Mouse (Mus musculus): ENCODE data around the gene Dio2. TPM values are rescaled to one million over a fixed set of nuclear protein-coding genes. Genes with fewer than 3 reads are reported as not detected.

Dio2 gene
- 0.21 TPM in 1 of 3 replicates, not detected in the others for total RNA-seq (2017)

- no peak for ATAC-seq (replicated peaks; ENCODE audit: insufficient number of reproducible peaks, low FRiP score, low TSS enrichment, poor library complexity, severe bottlenecking)
These were observed at the start of gene Dio2 for GRCm38 (mm10) chr12:90738388-90739223. Gene Dio2, minus strand, starts transcription at chr12:90738438.

- ATAC-seq (replicated peaks; ENCODE audit: insufficient number of reproducible peaks, low FRiP score, low TSS enrichment, poor library complexity, severe bottlenecking): no peak
These were observed 43.2 kb upstream of the Dio2 start for GRCm38 (mm10) chr12:90781438-90781837.

GRCm38 (mm10) chr12:90744752-90745151 lies 6.5 kb upstream of the Dio2 start:
- no peak for ATAC-seq (replicated peaks; ENCODE audit: insufficient number of reproducible peaks, low FRiP score, low TSS enrichment, poor library complexity, severe bottlenecking)

- no peak for ATAC-seq (replicated peaks; ENCODE audit: insufficient number of reproducible peaks, low FRiP score, low TSS enrichment, poor library complexity, severe bottlenecking)
These were observed 5.4 kb upstream of the Dio2 start for GRCm38 (mm10) chr12:90743633-90744032.

GRCm38 (mm10) chr12:90740468-90740867 lies 2.2 kb upstream of the Dio2 start:
- 0 out of 2 replicates have a peak, but pooled peaks have one; percentile 34 for ATAC-seq (replicated peaks; ENCODE audit: insufficient number of reproducible peaks, low FRiP score, low TSS enrichment, poor library complexity, severe bottlenecking)

- ATAC-seq (replicated peaks; ENCODE audit: insufficient number of reproducible peaks, low FRiP score, low TSS enrichment, poor library complexity, severe bottlenecking): no peak; the same call in 1 of the 2 replicates
These were observed 306 bp downstream of the Dio2 start for GRCm38 (mm10) chr12:90737932-90738331.

- ATAC-seq (replicated peaks; ENCODE audit: insufficient number of reproducible peaks, low FRiP score, low TSS enrichment, poor library complexity, severe bottlenecking): 0 out of 2 replicates have a peak, but pooled peaks have one; percentile 46
These were observed 2.8 kb downstream of the Dio2 start for GRCm38 (mm10) chr12:90735447-90735846.

- no peak for ATAC-seq (replicated peaks; ENCODE audit: insufficient number of reproducible peaks, low FRiP score, low TSS enrichment, poor library complexity, severe bottlenecking)
These were observed 3.7 kb downstream of the Dio2 start for GRCm38 (mm10) chr12:90734503-90734902.

GRCm38 (mm10) chr12:90733721-90734120 lies 4.5 kb downstream of the Dio2 start:
- no peak for ATAC-seq (replicated peaks; ENCODE audit: insufficient number of reproducible peaks, low FRiP score, low TSS enrichment, poor library complexity, severe bottlenecking)

GRCm38 (mm10) chr12:90729648-90730047 lies 8.6 kb downstream of the Dio2 start:
- peak; percentile 65 for ATAC-seq (replicated peaks; ENCODE audit: insufficient number of reproducible peaks, low FRiP score, low TSS enrichment, poor library complexity, severe bottlenecking)

- no peak for ATAC-seq (replicated peaks; ENCODE audit: insufficient number of reproducible peaks, low FRiP score, low TSS enrichment, poor library complexity, severe bottlenecking)
These were observed 13.1 kb downstream of the Dio2 start for GRCm38 (mm10) chr12:90725107-90725506.

GRCm38 (mm10) chr12:90724644-90725043 lies 13.6 kb downstream of the Dio2 start:
- 0 out of 2 replicates have a peak, but pooled peaks have one; percentile 42 for ATAC-seq (replicated peaks; ENCODE audit: insufficient number of reproducible peaks, low FRiP score, low TSS enrichment, poor library complexity, severe bottlenecking)

- ATAC-seq (replicated peaks; ENCODE audit: insufficient number of reproducible peaks, low FRiP score, low TSS enrichment, poor library complexity, severe bottlenecking): no peak
These were observed 44.1 kb downstream of the Dio2 start for GRCm38 (mm10) chr12:90694135-90694534.

Data from monocyte, adult 5-6 weeks (primary cell).